Mouse (Mus musculus) CH12.LX (cell line): Measurements from ENCODE around the gene Eml6.

Experiments
- BHLHE40 ChIP-seq: IDR thresholded peaks from 2 replicates; pipeline ENCODE4 v1.6.1; 2011; ENCODE audit warnings: mild to moderate bottlenecking, low read depth, low read length, improper control_type of control experiment
- CHD1 ChIP-seq: IDR thresholded peaks from 2 replicates; pipeline ENCODE4 v1.6.1; 2012; ENCODE audit warnings: low read depth, low read length, improper control_type of control experiment, inconsistent platforms
- CTCF ChIP-seq, 2 experiments: IDR thresholded peaks in 1 of 2; conservative IDR thresholded peaks in 1 of 2; 2 replicates each; pipeline ENCODE4 v1.5.1; 2011 to 2012; ENCODE audit warnings: low read depth in 2 of 2, low read length in 2 of 2, improper control_type of control experiment in 1 of 2, inconsistent platforms in 1 of 2, mild to moderate bottlenecking in 1 of 2, moderate library complexity in 1 of 2
- EP300 ChIP-seq: IDR thresholded peaks from 2 replicates; pipeline ENCODE4 v1.6.1; 2011; ENCODE audit warnings: low read length, improper control_type of control experiment
- MAFK ChIP-seq: IDR thresholded peaks from 2 replicates; pipeline ENCODE4 v1.6.1; 2011; ENCODE audit warnings: low read length, improper control_type of control experiment; ENCODE audit not compliant: insufficient replicate concordance
- NRF1 ChIP-seq: IDR thresholded peaks from 2 replicates; pipeline ENCODE4 v1.6.1; 2014; ENCODE audit warnings: low read depth, mild to moderate bottlenecking, inconsistent platforms, low read length, improper control_type of control experiment, moderate library complexity
- POLR2A ChIP-seq: IDR thresholded peaks from 2 replicates; pipeline ENCODE4 v1.6.1; 2011; ENCODE audit warnings: low read depth, mild to moderate bottlenecking, improper control_type of control experiment, low read length
- POLR2AphosphoS2 ChIP-seq: IDR thresholded peaks from 2 replicates; pipeline ENCODE4 v1.6.1; 2011; ENCODE audit warnings: low read depth, low read length, improper control_type of control experiment
- USF1 ChIP-seq: IDR thresholded peaks from 2 replicates; pipeline ENCODE4 v1.6.1; 2014; ENCODE audit warnings: low read depth, mild to moderate bottlenecking, inconsistent platforms, low read length, improper control_type of control experiment
- USF2 ChIP-seq: conservative IDR thresholded peaks from 2 replicates; pipeline ENCODE4 v1.6.1; 2011; ENCODE audit warnings: low read depth, low read length, improper control_type of control experiment
- ZC3H11A ChIP-seq: IDR thresholded peaks from 2 replicates; pipeline ENCODE4 v1.6.1; 2012; ENCODE audit warnings: low read depth, mild to moderate bottlenecking, inconsistent platforms, low read length, improper control_type of control experiment
- ZNF384 ChIP-seq: IDR thresholded peaks from 2 replicates; pipeline ENCODE4 v1.6.1; 2012; ENCODE audit warnings: low read depth, low read length, improper control_type of control experiment, inconsistent platforms

DNA sequence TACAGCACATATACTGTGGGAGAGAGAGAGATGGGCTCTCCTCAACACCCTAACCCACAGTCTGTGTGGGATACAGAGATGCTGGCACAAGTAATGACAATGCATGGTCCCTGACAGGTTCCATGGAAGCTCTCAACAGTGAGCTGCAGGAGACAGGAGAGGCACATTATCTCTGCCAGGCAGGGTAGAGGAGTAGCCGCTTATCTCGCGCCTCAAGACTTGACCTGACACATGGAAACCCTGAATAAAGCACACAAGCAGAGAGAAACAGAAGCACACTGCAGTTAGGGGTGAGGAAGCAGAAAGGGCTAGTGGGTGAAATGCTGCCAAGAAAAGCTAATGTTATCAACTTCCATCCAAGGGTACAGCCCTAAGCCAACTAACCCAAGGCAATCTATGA is 210.6 kb downstream of the Eml6 start:
- TF ChIP-seq USF2 (no peak), CTCF (conservative IDR thresholded peaks at IDR 0.05 in 1 of 2, IDR thresholded peaks at IDR 0.05 in 1 of 2; ENCODE audit: low read depth in 2 of 2, low read length in 2 of 2) (no peak), ZC3H11A (no peak), MAFK (no peak), POLR2A (no peak), NRF1 (no peak), USF1 (no peak), BHLHE40 (no peak), EP300 (no peak), POLR2AphosphoS2 (no peak), ZNF384 (no peak), CHD1 (no peak)
